In genomic region chr5:3361252-3361651, GRCm38 (mm10) we compare ENCODE assay signal across 22 mouse cellular contexts.
"Had no signal": no experiment of that assay in that cellular context is flagged by ENCODE, and none has a peak within 500 bp of the region (broad histone marks: within the 10 kb centered on the region; RNA-seq: fewer than 3 reads in every experiment).

No protein-coding gene starts in this region.

- H3K4me2 ChIP-seq: intestine, embryonic 15.5 days; kidney, embryonic 15.5 days; lung, embryonic 15.5 days; midbrain, embryonic 12.5 days; midbrain, embryonic 15.5 days; neural tube, embryonic 13.5 days had no signal

- H3K27me3 ChIP-seq: intestine, embryonic 15.5 days; kidney, embryonic 15.5 days; lung, embryonic 15.5 days; midbrain, embryonic 12.5 days; midbrain, embryonic 15.5 days; neural tube, embryonic 13.5 days had no signal

- ATAC-seq: intestine, embryonic 15.5 days; midbrain, embryonic 15.5 days had no signal

- H3K4me3 ChIP-seq: intestine, embryonic 15.5 days; kidney, embryonic 15.5 days; left cerebral cortex, adult 2 months; lung, embryonic 15.5 days; midbrain, embryonic 12.5 days; midbrain, embryonic 15.5 days; myocyte; neural tube, embryonic 13.5 days had no signal

- H3K4me1 ChIP-seq: midbrain, embryonic 15.5 days had no signal

- H3K9ac ChIP-seq: intestine, embryonic 15.5 days; kidney, embryonic 15.5 days; lung, embryonic 15.5 days; midbrain, embryonic 12.5 days; midbrain, embryonic 15.5 days; neural tube, embryonic 13.5 days had no signal

- DNase-seq: kidney, adult 11 months; kidney, adult 8-10 months; kidney, postnatal 10 days; kidney, postnatal 4 days; layer of hippocampus, postnatal 36 days; lung, adult 18-20 months; lung, postnatal 10 days; lung, postnatal 36 days; retina, postnatal 1 day; right cerebral cortex, postnatal 25 days; spleen, adult 18-20 months; thymus, adult 18-20 months; thymus, postnatal 14 days; thymus, postnatal 4 days had no signal

- H3K27ac ChIP-seq: intestine, embryonic 15.5 days; kidney, embryonic 15.5 days; left cerebral cortex, adult 2 months; lung, embryonic 15.5 days; midbrain, embryonic 12.5 days; midbrain, embryonic 15.5 days; neural tube, embryonic 13.5 days had no signal

- H3K9me3 ChIP-seq: intestine, embryonic 15.5 days; kidney, embryonic 15.5 days; lung, embryonic 15.5 days; midbrain, embryonic 12.5 days; midbrain, embryonic 15.5 days; neural tube, embryonic 13.5 days had no signal

- H3K36me3 ChIP-seq: intestine, embryonic 15.5 days; kidney, embryonic 15.5 days; lung, embryonic 15.5 days; midbrain, embryonic 12.5 days; midbrain, embryonic 15.5 days; neural tube, embryonic 13.5 days had no signal
